ENCODE assay signal across 9 mouse cellular contexts in genomic region chr11:77953671-77954070, GRCm38 (mm10). TPM values are rescaled to one million over a fixed set of nuclear protein-coding genes. Genes with fewer than 3 reads are reported as not detected.
A peak's percentile ranks its signal among the peaks of the same experiment; 100 is the strongest.
DNase-seq lines count a peak whose midpoint lies in the region; ATAC-seq lines count a peak whose summit lies in the region.
"Had no signal": no experiment of that assay in that cellular context is flagged by ENCODE, and none has a peak within 500 bp of the region (broad histone marks: within the 10 kb centered on the region; RNA-seq: fewer than 3 reads in every experiment).

No protein-coding gene starts in this region.

- no peaks in the 10 kb centered on the region for H3K36me3 ChIP-seq in kidney, embryonic 16.5 days (ENCODE audit: insufficient read depth, low read length)

- H3K4me3 ChIP-seq in kidney, embryonic 16.5 days (ENCODE audit: low read length) = no peak overlapping the region
- H3K4me3 ChIP-seq: myocyte had no signal

- H3K9me3 ChIP-seq in kidney, embryonic 16.5 days (ENCODE audit: low read length) = no peaks in the 10 kb centered on the region

- no peak overlapping the region for H3K27ac ChIP-seq in kidney, embryonic 16.5 days (ENCODE audit: low read length)

- whole genome bisulfite sequencing in kidney, embryonic 16.5 days = 36% methylated on average over 9 of the region's 9 CpGs

- H3K4me2 ChIP-seq in kidney, embryonic 16.5 days (replicated peaks; ENCODE audit: low read depth, low read length) = no peak overlapping the region

- H3K27me3 ChIP-seq in kidney, embryonic 16.5 days (ENCODE audit: insufficient read depth, low read length) = peaks cover 44% of the 10 kb centered on the region

- no peak overlapping the region for H3K9ac ChIP-seq in kidney, embryonic 16.5 days (replicated peaks; ENCODE audit: low read length)

- peak; percentile 50 for DNase-seq in kidney, adult 9 months
- peak; percentile 67 for DNase-seq in R1 (ENCODE audit: low read depth, low spot score)
- no peak for DNase-seq in left cerebral cortex, adult 8-10 months (ENCODE audit: low spot score in 2 of 2)
- no peak for DNase-seq in heart, adult 9 months (ENCODE audit: low spot score in 2 of 2)

- no peaks in the 10 kb centered on the region for H3K4me1 ChIP-seq in kidney, embryonic 16.5 days (ENCODE audit: insufficient read depth, low read length)

- no peak for ATAC-seq in kidney, embryonic 16.5 days (ENCODE audit: low FRiP score, low TSS enrichment)
- ATAC-seq in granulocyte monocyte progenitor cell, adult 5-6 weeks (replicated peaks; ENCODE audit: poor library complexity, severe bottlenecking) = peak; percentile 56
- ATAC-seq in neutrophil, adult 5-6 weeks (ENCODE audit: extremely low read depth, insufficient number of reproducible peaks, low FRiP score, poor library complexity, severe bottlenecking) = 0 out of 2 replicates have a peak, but pooled peaks have one; percentile 6
- ATAC-seq in inflammation-experienced regulatory T-cells, adult 6 months = no peak

RNA-seq across cellular contexts. Expression of gene Sez6, which starts 23.1 kb away (rescaled TPM):
- polyA plus RNA-seq in kidney, embryonic 16.5 days (2015; fragmentation: Nextera tagmentation; extraction: Ambion mirVana) = 0.19 and 0.27 TPM in 2 replicates
- total RNA-seq in granulocyte monocyte progenitor cell, adult 5-6 weeks (2014; fragmentation: Nextera tagmentation) = not detected in 2 replicates
- not detected in 2 replicates for total RNA-seq in granulocyte monocyte progenitor cell, adult 5-6 weeks (2017)
- not detected in 2 replicates for total RNA-seq in neutrophil, adult 5-6 weeks (2017)
- polyA plus RNA-seq in inflammation-experienced regulatory T-cells, adult 6 months (2017; shearing (Covaris generic)) = under 1 TPM in 1 of 3 experiments, not detected in 2; 0.24 TPM
- 100 to 1,000 TPM; 184 to 230 (median 207) TPM for total RNA-seq in left cerebral cortex, adult 8-10 months (2022)
- polyA plus RNA-seq: myocyte had no signal

RNA-seq across cellular contexts. Expression of gene Phf12, which starts 28.9 kb away (rescaled TPM):
- polyA plus RNA-seq in kidney, embryonic 16.5 days (2015; fragmentation: Nextera tagmentation; extraction: Ambion mirVana) = 15.9 and 16.0 TPM in 2 replicates
- total RNA-seq in granulocyte monocyte progenitor cell, adult 5-6 weeks (2014; fragmentation: Nextera tagmentation) = 55.7 and 57.7 TPM in 2 replicates
- total RNA-seq in granulocyte monocyte progenitor cell, adult 5-6 weeks (2017) = 16.2 and 28.2 TPM in 2 replicates
- 87.8 and 113 TPM in 2 replicates for total RNA-seq in neutrophil, adult 5-6 weeks (2017)
- polyA plus RNA-seq in inflammation-experienced regulatory T-cells, adult 6 months (2017; shearing (Covaris generic)) = 10 to 100 TPM; 21.4 to 37.6 (median 35.3) TPM
- 10 to 100 TPM; 51.9 to 59.2 (median 56.2) TPM for total RNA-seq in left cerebral cortex, adult 8-10 months (2022)

RNA-seq across cellular contexts. Expression of gene Pipox, which starts 59.8 kb away (rescaled TPM):
- polyA plus RNA-seq in kidney, embryonic 16.5 days (2015; fragmentation: Nextera tagmentation; extraction: Ambion mirVana) = 14.7 and 16.0 TPM in 2 replicates
- not detected in 2 replicates for total RNA-seq in granulocyte monocyte progenitor cell, adult 5-6 weeks (2014; fragmentation: Nextera tagmentation)
- 0.39 and 0.77 TPM in 2 replicates for total RNA-seq in granulocyte monocyte progenitor cell, adult 5-6 weeks (2017)
- not detected in 2 replicates for total RNA-seq in neutrophil, adult 5-6 weeks (2017)
- 1 to 10 TPM in 1 of 3 experiments, under 1 TPM in 2; 0.43 to 2.7 (median 0.56) TPM for polyA plus RNA-seq in inflammation-experienced regulatory T-cells, adult 6 months (2017; shearing (Covaris generic))
- 1 to 10 TPM; 2.8 to 4.9 (median 2.9) TPM for total RNA-seq in left cerebral cortex, adult 8-10 months (2022)
- polyA plus RNA-seq: myocyte had no signal

Comparison
In these comparisons a context has a peak if more than half of its experiments do, and no peak if none do; other contexts are left out.
1. DNase-seq: peak in kidney, adult 9 months (single experiment) and R1 (single experiment); none in left cerebral cortex, adult 8-10 months (0 of 2) and heart, adult 9 months (0 of 2).
2. ATAC-seq: peak in granulocyte monocyte progenitor cell, adult 5-6 weeks (single experiment) and neutrophil, adult 5-6 weeks (single experiment); none in kidney, embryonic 16.5 days (single experiment) and inflammation-experienced regulatory T-cells, adult 6 months (single experiment).
3. RNA of gene Sez6, which starts 23.1 kb away (total RNA-seq): 184 to 230 TPM in left cerebral cortex, adult 8-10 months; not detected in granulocyte monocyte progenitor cell, adult 5-6 weeks and not detected in neutrophil, adult 5-6 weeks; every median in the first group is over 100 times any median in the second.